Mouse (Mus musculus) limb, embryonic 14.5 days (tissue): Measurements from ENCODE around the gene Bicdl2. TPM values are rescaled to one million over a fixed set of nuclear protein-coding genes. Genes with fewer than 3 reads are reported as not detected.

Experiments used
- ATAC-seq: fragments of 200-750 bp; cut with Nextera tagmentation; 2 replicates; pipeline ENCODE4 v1.8.0; 2017; ENCODE audit warnings: low read depth, moderate number of reproducible peaks, moderate TSS enrichment; ENCODE audit not compliant: low FRiP score
- DNase-seq: peaks from one replicate; pipeline ENCODE4 v3.0.0-alpha.2; 2015; ENCODE audit warnings: low spot score
- H3K27ac ChIP-seq: fragments of 300-500 bp; sonication (generic); replicated peaks from 2 replicates; pipeline ENCODE4 v1.5.1; 2014; ENCODE audit warnings: low read depth, mild to moderate bottlenecking, low read length, moderate library complexity, mixed read lengths
- H3K27me3 ChIP-seq: fragments of 300-500 bp; sonication (generic); 2 replicates; pipeline ENCODE4 v1.6.1; 2014; ENCODE audit warnings: low read length, mixed read lengths; ENCODE audit not compliant: control insufficient read depth, insufficient read depth
- H3K36me3 ChIP-seq: fragments of 300-500 bp; sonication (generic); 2 replicates; pipeline ENCODE4 v1.6.1; 2014; ENCODE audit warnings: mild to moderate bottlenecking, low read length, moderate library complexity, mixed read lengths; ENCODE audit not compliant: control insufficient read depth, insufficient read depth
- H3K4me1 ChIP-seq: fragments of 300-500 bp; sonication (generic); 2 replicates; pipeline ENCODE4 v1.6.1; 2014; ENCODE audit warnings: antibody characterized with exemption, low read length, mixed read lengths; ENCODE audit not compliant: control insufficient read depth, insufficient read depth
- H3K4me2 ChIP-seq: fragments of 300-500 bp; sonication (generic); replicated peaks from 2 replicates; pipeline ENCODE4 v1.6.1; 2014; ENCODE audit warnings: low read depth, mild to moderate bottlenecking, low read length, moderate library complexity; ENCODE audit not compliant: severe bottlenecking
- H3K4me3 ChIP-seq: fragments of 300-500 bp; sonication (generic); replicated peaks from 2 replicates; pipeline ENCODE4 v1.5.1; 2014; ENCODE audit warnings: low read length
- H3K9ac ChIP-seq: fragments of 300-500 bp; sonication (generic); 2 replicates; pipeline ENCODE4 v1.6.1; 2014; ENCODE audit warnings: mild to moderate bottlenecking, low read depth, low read length, moderate library complexity; ENCODE audit not compliant: severe bottlenecking
- H3K9me3 ChIP-seq: fragments of 300-500 bp; sonication (generic); 2 replicates; pipeline ENCODE4 v1.6.1; 2016; ENCODE audit warnings: low read length; ENCODE audit not compliant: control insufficient read depth
- POLR2A ChIP-seq: fragments of 200-500 bp; IDR thresholded peaks from 2 replicates; pipeline ENCODE4 v1.8.0; 2012; ENCODE audit warnings: inconsistent platforms, mild to moderate bottlenecking, moderate library complexity, borderline replicate concordance; ENCODE audit not compliant: insufficient read depth, insufficient read length; ENCODE audit errors: extremely low read depth
- WGBS: fragments of 180-500 bp; shearing (Covaris S2); extraction: QIAGEN DNeasy Blood & Tissue Kit; methylation state at CpG from one replicate; pipeline ENCODE4 v1.1.7; 2014; 5-methylcytosine and 5-hydroxymethylcytosine counted together
- polyA plus RNA-seq, 2 experiments: library from polyadenylated mRNA; depleted of rRNA in 1 of 2; stranded (reverse) in 1 of 2; unstranded in 1 of 2; fragments of >200 nt; fragmentation: Nextera tagmentation in 1 of 2; extraction: Ambion mirVana in 1 of 2; gene quantifications; 2 replicates each; pipeline versions ENCODE4 v1.2.1 to v1.2.3; 2012 to 2014

The Bicdl2 gene
- 1.6 and 2.8 TPM in 2 replicates for polyA plus RNA-seq (2012; rRNA removed)
- 5.1 and 5.8 TPM in 2 replicates for polyA plus RNA-seq (2014; fragmentation: Nextera tagmentation; extraction: Ambion mirVana)

- Histone ChIP-seq H3K9ac (no peak within 1 kb of the TSS), H3K4me2 (no peak within 1 kb of the TSS; the same call in 1 of the 2 replicates), H3K27ac (no peak within 1 kb of the TSS), H3K4me3 (peak within 1 kb of the TSS; percentile 3; the same call in 1 of the 2 replicates), H3K4me1 (no peaks in the 10 kb centered on the region), H3K27me3 (peaks cover 35% of the 10 kb centered on the region), H3K36me3 (no peaks in the 10 kb centered on the region), H3K9me3 (no peaks in the 10 kb centered on the region)
- WGBS, result 4% methylated on average over 27 of the region's 27 CpGs
- no peak for DNase-seq
- no peak for ATAC-seq
- TF ChIP-seq POLR2A, result no peak
Measured at GRCm38 (mm10) chr17:23660117-23660875, at the start of gene Bicdl2. Gene Bicdl2 (plus strand): TSS chr17:23660506.

- Histone ChIP-seq H3K9me3 (no peaks in the 10 kb centered on the region), H3K4me2 (no peak overlapping the region), H3K27ac (no peak overlapping the region), H3K4me1 (no peaks in the 10 kb centered on the region), H3K27me3 (no peaks in the 10 kb centered on the region), H3K4me3 (no peak overlapping the region), H3K9ac (no peak overlapping the region), H3K36me3 (no peaks in the 10 kb centered on the region)
- no peak for TF ChIP-seq POLR2A
- 50% methylated on average over 9 of the region's 9 CpGs for WGBS
- ATAC-seq (no peak), DNase-seq (no peak)
Measured at GRCm38 (mm10) chr17:23617087-23617486, 43.2 kb upstream of the Bicdl2 start.

GRCm38 (mm10) chr17:23620351-23620750, 40.0 kb upstream of the Bicdl2 start:
- no peak overlapping the region for H3K27ac ChIP-seq
- no peaks in the 10 kb centered on the region for H3K4me1 ChIP-seq
- H3K9ac ChIP-seq, result no peak overlapping the region
- no peak for TF ChIP-seq POLR2A
- no peak for ATAC-seq
- H3K36me3 ChIP-seq, result no peaks in the 10 kb centered on the region
- H3K9me3 ChIP-seq, result no peaks in the 10 kb centered on the region
- no peaks in the 10 kb centered on the region for H3K27me3 ChIP-seq
- 76% methylated on average over 7 of the region's 7 CpGs for WGBS
- no peak for DNase-seq
- H3K4me2 ChIP-seq, result no peak overlapping the region
- no peak overlapping the region for H3K4me3 ChIP-seq

- H3K9me3 ChIP-seq, result no peaks in the 10 kb centered on the region
- no peaks in the 10 kb centered on the region for H3K27me3 ChIP-seq
- no peak overlapping the region for H3K4me3 ChIP-seq
- no peak for DNase-seq
- ATAC-seq, result no peak
- H3K9ac ChIP-seq, result no peak overlapping the region
- no peak for TF ChIP-seq POLR2A
- 29% methylated on average over 7 of the region's 7 CpGs for WGBS
- H3K4me2 ChIP-seq, result no peak overlapping the region
- H3K36me3 ChIP-seq, result no peaks in the 10 kb centered on the region
- H3K27ac ChIP-seq, result no peak overlapping the region
- H3K4me1 ChIP-seq, result no peaks in the 10 kb centered on the region
Measured at GRCm38 (mm10) chr17:23627813-23628212, 32.5 kb upstream of the Bicdl2 start.

GRCm38 (mm10) chr17:23630195-23631020, 29.9 kb upstream of the Bicdl2 start:
- Histone ChIP-seq H3K27ac (no peak overlapping the region), H3K9ac (peak overlapping the region; percentile 25; the same call in 1 of the 2 replicates), H3K36me3 (no peaks in the 10 kb centered on the region), H3K9me3 (no peaks in the 10 kb centered on the region), H3K4me2 (peak overlapping the region; percentile 39), H3K4me3 (peak overlapping the region; percentile 15), H3K27me3 (no peaks in the 10 kb centered on the region), H3K4me1 (no peaks in the 10 kb centered on the region)
- DNase-seq, result peak; percentile 79
- ATAC-seq, result peak; percentile 82
- TF ChIP-seq POLR2A, result no peak
- 13% methylated on average over 22 of the region's 22 CpGs for WGBS
